Mouse (Mus musculus) heart, adult 2 months (tissue): ENCODE results near the gene Cgnl1.

Experiments
- CTCF ChIP-seq: fragments of 200-600 bp; IDR thresholded peaks from 2 replicates; pipeline ENCODE4 v1.8.1; 2022; ENCODE audit warnings: antibody characterized with exemption, mild to moderate bottlenecking, moderate library complexity
- EP300 ChIP-seq: fragments of 200-500 bp; IDR thresholded peaks from 2 replicates; pipeline ENCODE4 v1.6.1; 2011; ENCODE audit warnings: low read depth, low read length, control low read depth; ENCODE audit not compliant: insufficient read depth
- POLR2A ChIP-seq: fragments of 200-500 bp; IDR thresholded peaks from 2 replicates; pipeline ENCODE4 v1.6.1; 2011; ENCODE audit warnings: mild to moderate bottlenecking, low read depth, low read length, control low read depth; ENCODE audit not compliant: insufficient read depth

DNA sequence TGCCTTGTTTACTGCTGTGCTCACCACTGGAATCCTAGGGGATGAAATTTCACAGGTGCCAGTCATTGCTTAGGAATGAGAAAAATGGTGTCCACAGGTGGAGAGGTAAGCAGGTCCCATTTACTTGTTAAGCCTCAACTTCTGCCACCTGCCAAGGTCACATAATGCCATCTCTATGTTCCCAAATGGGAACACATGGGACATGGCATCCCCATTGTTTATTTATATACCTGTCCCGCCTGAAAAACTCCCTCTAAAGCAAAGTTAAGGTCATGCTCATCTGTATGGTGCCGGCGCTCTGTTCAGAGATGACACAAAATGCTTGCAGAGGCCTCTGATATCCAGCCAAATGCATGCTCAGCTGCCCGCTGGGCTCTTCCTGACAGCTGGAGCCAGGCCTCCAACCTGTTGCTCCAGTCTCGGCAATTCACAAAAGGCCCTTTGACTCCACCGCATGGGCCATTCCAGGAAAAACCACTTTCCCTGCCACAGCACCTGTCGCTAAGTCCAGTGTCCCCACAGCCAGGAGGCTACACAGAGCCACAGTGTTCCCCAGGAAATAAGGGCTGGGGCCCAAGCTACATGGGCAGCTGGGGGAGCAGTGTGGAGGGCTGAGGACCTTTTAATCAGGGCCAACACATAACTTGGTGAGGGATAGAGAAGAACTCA, 192.4 kb downstream of the Cgnl1 start:
- TF ChIP-seq CTCF: no peak
- no peak for TF ChIP-seq POLR2A
- TF ChIP-seq EP300: no peak
